Mouse (Mus musculus) liver, adult 2 months (tissue): ENCODE measurements around the gene Cog6.

Source experiments
- CTCF ChIP-seq: fragments of 200-500 bp; IDR thresholded peaks from 2 replicates; pipeline ENCODE4 v1.5.1; 2011; ENCODE audit warnings: low read depth, low read length, control low read depth
- POLR2A ChIP-seq: fragments of 200-500 bp; IDR thresholded peaks from 2 replicates; pipeline ENCODE4 v1.6.1; 2011; ENCODE audit warnings: low read length, control low read depth; ENCODE audit not compliant: insufficient read depth; ENCODE audit errors: extremely low read depth

DNA sequence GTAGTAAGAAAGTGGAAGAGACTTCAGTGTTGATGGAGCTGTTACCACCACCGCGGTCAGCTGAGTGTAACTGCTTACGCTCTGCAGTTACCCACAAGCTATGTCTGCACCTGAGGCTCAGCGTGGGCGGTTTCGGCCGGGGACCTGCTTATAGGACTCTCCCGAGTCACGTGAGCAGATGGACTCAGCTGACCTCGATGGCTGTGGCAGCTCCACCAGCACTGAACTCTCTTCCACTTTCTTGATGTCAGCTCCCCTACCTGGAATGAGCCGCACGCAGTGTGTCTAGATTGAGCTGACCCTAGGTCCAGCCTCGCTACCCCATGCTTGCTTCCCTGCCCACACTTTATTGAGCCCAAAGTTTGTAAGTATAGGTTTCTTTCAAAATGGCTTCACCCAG lies 56.1 kb downstream of the Cog6 start:
- TF ChIP-seq CTCF, result no peak
- TF ChIP-seq POLR2A, result no peak
